Mouse (Mus musculus) forebrain, embryonic 10.5 days (tissue): ENCODE data around the gene Dpm3. TPM values are rescaled to one million over a fixed set of nuclear protein-coding genes. Genes with fewer than 3 reads are reported as not detected.
A peak's percentile ranks its signal among the peaks of the same experiment; 100 is the strongest.

Source experiments
- DNase-seq: peaks from one replicate; pipeline ENCODE4 v3.0.0-alpha.2; 2017; ENCODE audit warnings: low spot score; ENCODE audit errors: extremely low spot score
- H3K27ac ChIP-seq: fragments of 300-500 bp; sonication (generic); 2 replicates; pipeline ENCODE4 v1.5.1; 2016; ENCODE audit warnings: mild to moderate bottlenecking
- H3K27me3 ChIP-seq: fragments of 300-500 bp; sonication (generic); 2 replicates; pipeline ENCODE4 v1.6.1; 2016; ENCODE audit warnings: mild to moderate bottlenecking; ENCODE audit not compliant: poor library complexity, severe bottlenecking
- H3K36me3 ChIP-seq: fragments of 300-500 bp; sonication (generic); replicated peaks from 2 replicates; pipeline ENCODE4 v1.6.1; 2016; ENCODE audit warnings: mild to moderate bottlenecking, moderate library complexity
- H3K4me1 ChIP-seq: fragments of 300-500 bp; sonication (generic); 2 replicates; pipeline ENCODE4 v1.6.1; 2016
- H3K4me3 ChIP-seq: fragments of 300-500 bp; sonication (generic); 2 replicates; pipeline ENCODE4 v1.5.1; 2016; ENCODE audit warnings: mild to moderate bottlenecking, moderate library complexity
- H3K9me3 ChIP-seq: fragments of 300-500 bp; sonication (generic); 2 replicates; pipeline ENCODE4 v1.6.1; 2016; ENCODE audit warnings: mild to moderate bottlenecking, moderate library complexity
- WGBS: fragments of 180-500 bp; shearing (Covaris S2); methylation state at CpG from one replicate; pipeline ENCODE4 v1.1.7; 2016; 5-methylcytosine and 5-hydroxymethylcytosine counted together
- polyA plus RNA-seq: library from polyadenylated mRNA; unstranded; fragments of >200 nt; fragmentation: Nextera tagmentation; extraction: Ambion mirVana; gene quantifications from 2 replicates; pipeline ENCODE4 v1.2.1, GENCODE M21; 2016

Gene Dpm3
- polyA plus RNA-seq, 1 experiment from 2014 or later, result 76.7 TPM

GRCm38 (mm10) chr3:89277281-89278021, 18.3 kb downstream of the Dpm3 start:
- WGBS, result 56% methylated on average over 14 of the region's 14 CpGs
- peaks cover 75% of the 10 kb centered on the region for H3K27me3 ChIP-seq
- no peak for DNase-seq
- peaks cover 58% of the 10 kb centered on the region for H3K4me1 ChIP-seq
- H3K9me3 ChIP-seq, result no peaks in the 10 kb centered on the region
- H3K27ac ChIP-seq, result peak overlapping the region; percentile 66
- H3K36me3 ChIP-seq, result no peaks in the 10 kb centered on the region
- peak overlapping the region; percentile 61 for H3K4me3 ChIP-seq

GRCm38 (mm10) chr3:89278107-89278506, 18.9 kb downstream of the Dpm3 start:
- 74% methylated on average over 7 of the region's 7 CpGs for WGBS
- peak overlapping the region; percentile 61 for H3K4me3 ChIP-seq
- no peaks in the 10 kb centered on the region for H3K36me3 ChIP-seq
- peaks cover 73% of the 10 kb centered on the region for H3K27me3 ChIP-seq
- H3K4me1 ChIP-seq, result peaks cover 58% of the 10 kb centered on the region
- DNase-seq, result no peak
- H3K9me3 ChIP-seq, result no peaks in the 10 kb centered on the region
- peak overlapping the region; percentile 66 for H3K27ac ChIP-seq

- 23% methylated on average over 8 of the region's 8 CpGs for WGBS
Observed at GRCm38 (mm10) chr3:89278643-89279042, 19.5 kb downstream of the Dpm3 start.

GRCm38 (mm10) chr3:89279153-89279890, 20.2 kb downstream of the Dpm3 start:
- H3K4me1 ChIP-seq, result peaks cover 58% of the 10 kb centered on the region
- H3K4me3 ChIP-seq, result peak overlapping the region; percentile 61
- WGBS, result 2% methylated on average over 35 of the region's 35 CpGs
- DNase-seq, result peak; percentile 81
- H3K36me3 ChIP-seq, result no peaks in the 10 kb centered on the region
- peak overlapping the region; percentile 66 for H3K27ac ChIP-seq
- peaks cover 76% of the 10 kb centered on the region for H3K27me3 ChIP-seq
- H3K9me3 ChIP-seq, result no peaks in the 10 kb centered on the region

More at GRCm38 (mm10) chr3:89278643-89279042, 19.5 kb downstream of the Dpm3 start:
- Histone ChIP-seq H3K36me3 (no peaks in the 10 kb centered on the region), H3K27me3 (peaks cover 73% of the 10 kb centered on the region), H3K9me3 (no peaks in the 10 kb centered on the region), H3K4me3 (peak overlapping the region; percentile 61), H3K27ac (peak overlapping the region; percentile 66), H3K4me1 (peaks cover 58% of the 10 kb centered on the region)
- no peak for DNase-seq

GRCm38 (mm10) chr3:89280050-89280605, 21.0 kb downstream of the Dpm3 start:
- Histone ChIP-seq H3K9me3 (no peaks in the 10 kb centered on the region), H3K27ac (peak overlapping the region; percentile 66), H3K27me3 (peaks cover 83% of the 10 kb centered on the region), H3K4me3 (peak overlapping the region; percentile 61), H3K4me1 (peaks cover 60% of the 10 kb centered on the region), H3K36me3 (no peaks in the 10 kb centered on the region)
- WGBS, result under 1% methylated on average over 29 of the region's 29 CpGs
- peak; percentile 33 for DNase-seq

- peak; percentile 64 for DNase-seq
- H3K27me3 ChIP-seq, result peaks cover 77% of the 10 kb centered on the region
Observed at GRCm38 (mm10) chr3:89280606-89281511, 21.7 kb downstream of the Dpm3 start, which contains the start of gene Efna1. Gene Efna1 (minus strand): TSS chr3:89281142.

GRCm38 (mm10) chr3:89281579-89282290, 22.6 kb downstream of the Dpm3 start:
- DNase-seq, result peak; percentile 83
- peak overlapping the region; percentile 66 for H3K27ac ChIP-seq
- 12% methylated on average over 20 of the region's 20 CpGs for WGBS
- H3K36me3 ChIP-seq, result no peaks in the 10 kb centered on the region
- no peaks in the 10 kb centered on the region for H3K9me3 ChIP-seq
- peak overlapping the region; percentile 61 for H3K4me3 ChIP-seq
- peaks cover 68% of the 10 kb centered on the region for H3K27me3 ChIP-seq
- H3K4me1 ChIP-seq, result peaks cover 73% of the 10 kb centered on the region

More at GRCm38 (mm10) chr3:89280606-89281511, 21.7 kb downstream of the Dpm3 start, which contains the start of gene Efna1:
- Histone ChIP-seq H3K4me3 (peak within 1 kb of the TSS; percentile 61), H3K27ac (peak within 1 kb of the TSS; percentile 66), H3K4me1 (peaks cover 67% of the 10 kb centered on the region), H3K36me3 (no peaks in the 10 kb centered on the region), H3K9me3 (no peaks in the 10 kb centered on the region)
- under 1% methylated on average over 52 of the region's 52 CpGs for WGBS

- DNase-seq, result no peak
- Histone ChIP-seq H3K27me3 (peaks cover 63% of the 10 kb centered on the region), H3K4me3 (no peak overlapping the region), H3K36me3 (no peaks in the 10 kb centered on the region), H3K4me1 (peaks cover 73% of the 10 kb centered on the region), H3K27ac (peak overlapping the region; percentile 60; the same call in 1 of the 2 replicates), H3K9me3 (no peaks in the 10 kb centered on the region)
- WGBS, result 30% methylated on average over 4 of the region's 4 CpGs
Observed at GRCm38 (mm10) chr3:89282291-89282643, 23.1 kb downstream of the Dpm3 start.

GRCm38 (mm10) chr3:89284261-89284660, 25.1 kb downstream of the Dpm3 start:
- H3K36me3 ChIP-seq, result no peaks in the 10 kb centered on the region
- DNase-seq, result no peak
- H3K9me3 ChIP-seq, result no peaks in the 10 kb centered on the region
- no peak overlapping the region for H3K27ac ChIP-seq
- H3K27me3 ChIP-seq, result peaks cover 43% of the 10 kb centered on the region
- H3K4me1 ChIP-seq, result peaks cover 67% of the 10 kb centered on the region
- H3K4me3 ChIP-seq, result no peak overlapping the region
- 94% methylated on average over 3 of the region's 3 CpGs for WGBS

- Histone ChIP-seq H3K27me3 (peaks cover 30% of the 10 kb centered on the region), H3K27ac (0 out of 2 replicates have a peak overlapping the region, but pooled peaks have one; percentile 40), H3K4me1 (peaks cover 55% of the 10 kb centered on the region), H3K4me3 (no peak overlapping the region), H3K9me3 (no peaks in the 10 kb centered on the region), H3K36me3 (no peaks in the 10 kb centered on the region)
- no peak for DNase-seq
- WGBS, result 34% methylated on average over 2 of the region's 2 CpGs
Observed at GRCm38 (mm10) chr3:89285526-89285925, 26.4 kb downstream of the Dpm3 start.

- DNase-seq, result no peak
- WGBS, result 62% methylated on average over 5 of the region's 5 CpGs
- Histone ChIP-seq H3K27ac (0 out of 2 replicates have a peak overlapping the region, but pooled peaks have one; percentile 32), H3K9me3 (no peaks in the 10 kb centered on the region), H3K4me1 (peaks cover 37% of the 10 kb centered on the region), H3K27me3 (peaks cover 13% of the 10 kb centered on the region; the same call in 1 of the 2 replicates), H3K4me3 (no peak overlapping the region), H3K36me3 (no peaks in the 10 kb centered on the region)
Observed at GRCm38 (mm10) chr3:89287286-89287685, 28.1 kb downstream of the Dpm3 start.
